Mouse (Mus musculus): ENCODE results near the gene Rsu1.

GRCm38 (mm10) chr2:13290661-13291060 lies 19.4 kb upstream of the Rsu1 start:
- TF ChIP-seq GATA1 (IDR thresholded peaks at IDR 0.05; ENCODE audit: low read length) = no peak
- TF ChIP-seq TAL1 (IDR thresholded peaks at IDR 0.05; ENCODE audit: low read length) = no peak
